Mouse (Mus musculus) midbrain, embryonic 16.5 days (tissue): ENCODE results near the gene Tm4sf1. TPM values are rescaled to one million over a fixed set of nuclear protein-coding genes. Genes with fewer than 3 reads are reported as not detected.

Experiments used
- ATAC-seq: fragments of 200-750 bp; cut with Nextera tagmentation; 2 replicates; pipeline ENCODE4 v1.8.0; 2017; ENCODE audit warnings: moderate TSS enrichment
- H3K27ac ChIP-seq: fragments of 300-500 bp; sonication (generic); 2 replicates; pipeline ENCODE4 v1.5.1; 2014; ENCODE audit warnings: mild to moderate bottlenecking, low read length, mixed read lengths
- H3K27me3 ChIP-seq: fragments of 300-500 bp; sonication (generic); 2 replicates; pipeline ENCODE4 v1.6.1; 2014; ENCODE audit warnings: low read depth, low read length, mixed read lengths; ENCODE audit not compliant: control insufficient read depth, insufficient read depth
- H3K36me3 ChIP-seq: fragments of 300-500 bp; sonication (generic); 2 replicates; pipeline ENCODE4 v1.6.1; 2014; ENCODE audit warnings: mild to moderate bottlenecking, low read length, moderate library complexity, mixed read lengths; ENCODE audit not compliant: control insufficient read depth, insufficient read depth
- H3K4me1 ChIP-seq: fragments of 300-500 bp; sonication (generic); 2 replicates; pipeline ENCODE4 v1.6.1; 2014; ENCODE audit warnings: mild to moderate bottlenecking, low read length, mixed read lengths; ENCODE audit not compliant: control insufficient read depth, insufficient read depth
- H3K4me2 ChIP-seq: fragments of 300-500 bp; sonication (generic); 2 replicates; pipeline ENCODE4 v1.6.1; 2014; ENCODE audit warnings: mild to moderate bottlenecking, low read length, mixed read lengths
- H3K4me3 ChIP-seq: fragments of 300-500 bp; sonication (generic); 2 replicates; pipeline ENCODE4 v1.5.1; 2014; ENCODE audit warnings: low read depth, mild to moderate bottlenecking, low read length, moderate library complexity, mixed read lengths
- H3K9ac ChIP-seq: fragments of 300-500 bp; sonication (generic); 2 replicates; pipeline ENCODE4 v1.6.1; 2014; ENCODE audit warnings: low read depth, low read length, mixed read lengths
- H3K9me3 ChIP-seq: fragments of 300-500 bp; sonication (generic); replicated peaks from 2 replicates; pipeline ENCODE4 v1.6.1; 2014; ENCODE audit warnings: mild to moderate bottlenecking, low read length, mixed read lengths; ENCODE audit not compliant: control insufficient read depth, poor library complexity, severe bottlenecking
- WGBS: fragments of 180-500 bp; shearing (Covaris S2); extraction: QIAGEN DNeasy Blood & Tissue Kit; methylation state at CpG from one replicate; pipeline ENCODE4 v1.1.7; 2014; 5-methylcytosine and 5-hydroxymethylcytosine counted together
- polyA plus RNA-seq: library from polyadenylated mRNA; unstranded; fragments of >200 nt; fragmentation: Nextera tagmentation; extraction: Ambion mirVana; gene quantifications from 2 replicates; pipeline ENCODE4 v1.2.1, GENCODE M21; 2015

The Tm4sf1 gene
- polyA plus RNA-seq, 1 experiment from 2014 or later: 22.7 TPM

GRCm38 (mm10) chr3:57293925-57294324 lies 7.9 kb downstream of the Tm4sf1 start:
- H3K4me3 ChIP-seq: no peak overlapping the region
- 70% methylated on average over 4 of the region's 4 CpGs for WGBS
- ATAC-seq: no peak

GRCm38 (mm10) chr3:57292826-57293225 lies 9.0 kb downstream of the Tm4sf1 start:
- no peak for ATAC-seq
- 62% methylated on average over 11 of the region's 11 CpGs for WGBS
- H3K4me2 ChIP-seq: no peak overlapping the region
- H3K27me3 ChIP-seq: no peaks in the 10 kb centered on the region
- no peaks in the 10 kb centered on the region for H3K36me3 ChIP-seq
- H3K4me1 ChIP-seq: no peaks in the 10 kb centered on the region
- H3K4me3 ChIP-seq: no peak overlapping the region
- H3K9ac ChIP-seq: no peak overlapping the region
- H3K9me3 ChIP-seq: no peaks in the 10 kb centered on the region
- H3K27ac ChIP-seq: no peak overlapping the region

More at GRCm38 (mm10) chr3:57293925-57294324, 7.9 kb downstream of the Tm4sf1 start:
- no peaks in the 10 kb centered on the region for H3K9me3 ChIP-seq
- no peaks in the 10 kb centered on the region for H3K36me3 ChIP-seq
- no peak overlapping the region for H3K9ac ChIP-seq
- H3K4me1 ChIP-seq: no peaks in the 10 kb centered on the region
- H3K27me3 ChIP-seq: no peaks in the 10 kb centered on the region
- no peak overlapping the region for H3K4me2 ChIP-seq
- H3K27ac ChIP-seq: no peak overlapping the region

GRCm38 (mm10) chr3:57288944-57289491 lies 12.8 kb downstream of the Tm4sf1 start:
- no peak for ATAC-seq
- Histone ChIP-seq H3K27me3 (no peaks in the 10 kb centered on the region), H3K9me3 (no peaks in the 10 kb centered on the region), H3K4me2 (no peak overlapping the region), H3K4me3 (no peak overlapping the region), H3K9ac (no peak overlapping the region), H3K36me3 (no peaks in the 10 kb centered on the region), H3K4me1 (no peaks in the 10 kb centered on the region), H3K27ac (no peak overlapping the region)
- 85% methylated on average over 1 of the region's 1 CpGs for WGBS

- Histone ChIP-seq H3K4me3 (no peak overlapping the region), H3K27me3 (no peaks in the 10 kb centered on the region), H3K9ac (no peak overlapping the region), H3K27ac (no peak overlapping the region), H3K36me3 (no peaks in the 10 kb centered on the region), H3K9me3 (no peaks in the 10 kb centered on the region), H3K4me1 (no peaks in the 10 kb centered on the region), H3K4me2 (no peak overlapping the region)
- ATAC-seq: no peak
- WGBS: 37% methylated on average over 7 of the region's 7 CpGs
Measured at GRCm38 (mm10) chr3:57287854-57288720, 13.7 kb downstream of the Tm4sf1 start.

- Histone ChIP-seq H3K9ac (no peak overlapping the region), H3K4me1 (no peaks in the 10 kb centered on the region), H3K27ac (no peak overlapping the region), H3K4me2 (no peak overlapping the region), H3K27me3 (no peaks in the 10 kb centered on the region), H3K4me3 (no peak overlapping the region), H3K9me3 (no peaks in the 10 kb centered on the region), H3K36me3 (no peaks in the 10 kb centered on the region)
- 67% methylated on average over 4 of the region's 4 CpGs for WGBS
- ATAC-seq: no peak
Measured at GRCm38 (mm10) chr3:57287438-57287837, 14.3 kb downstream of the Tm4sf1 start.

- H3K27me3 ChIP-seq: no peaks in the 10 kb centered on the region
- H3K27ac ChIP-seq: no peak overlapping the region
- H3K36me3 ChIP-seq: no peaks in the 10 kb centered on the region
- no peak overlapping the region for H3K4me2 ChIP-seq
- no peak for ATAC-seq
- no peak overlapping the region for H3K9ac ChIP-seq
- no peaks in the 10 kb centered on the region for H3K9me3 ChIP-seq
- H3K4me3 ChIP-seq: no peak overlapping the region
- no peaks in the 10 kb centered on the region for H3K4me1 ChIP-seq
- 87% methylated on average over 4 of the region's 4 CpGs for WGBS
Measured at GRCm38 (mm10) chr3:57278225-57278624, 23.6 kb downstream of the Tm4sf1 start.

GRCm38 (mm10) chr3:57277453-57277852 lies 24.3 kb downstream of the Tm4sf1 start:
- Histone ChIP-seq H3K27ac (no peak overlapping the region), H3K4me3 (no peak overlapping the region), H3K4me1 (no peaks in the 10 kb centered on the region), H3K9me3 (no peaks in the 10 kb centered on the region), H3K27me3 (no peaks in the 10 kb centered on the region), H3K9ac (no peak overlapping the region), H3K4me2 (no peak overlapping the region), H3K36me3 (no peaks in the 10 kb centered on the region)
- no peak for ATAC-seq
- 90% methylated on average over 5 of the region's 5 CpGs for WGBS

GRCm38 (mm10) chr3:57276821-57277220 lies 25.0 kb downstream of the Tm4sf1 start:
- H3K36me3 ChIP-seq: no peaks in the 10 kb centered on the region
- H3K27ac ChIP-seq: no peak overlapping the region
- no peak overlapping the region for H3K9ac ChIP-seq
- no peak overlapping the region for H3K4me3 ChIP-seq
- ATAC-seq: no peak
- H3K9me3 ChIP-seq: no peaks in the 10 kb centered on the region
- H3K4me1 ChIP-seq: no peaks in the 10 kb centered on the region
- no peaks in the 10 kb centered on the region for H3K27me3 ChIP-seq
- WGBS: 82% methylated on average over 3 of the region's 3 CpGs
- H3K4me2 ChIP-seq: no peak overlapping the region

- Histone ChIP-seq H3K9ac (no peak overlapping the region), H3K4me2 (no peak overlapping the region), H3K27ac (no peak overlapping the region), H3K27me3 (no peaks in the 10 kb centered on the region), H3K4me3 (no peak overlapping the region), H3K36me3 (no peaks in the 10 kb centered on the region), H3K4me1 (no peaks in the 10 kb centered on the region), H3K9me3 (no peaks in the 10 kb centered on the region)
- ATAC-seq: no peak
- WGBS: 86% methylated on average over 2 of the region's 2 CpGs
Measured at GRCm38 (mm10) chr3:57268994-57269393, 32.8 kb downstream of the Tm4sf1 start.
